Mouse (Mus musculus) liver, postnatal 0 days (tissue): ENCODE measurements around the gene Rnf19b. TPM values are rescaled to one million over a fixed set of nuclear protein-coding genes. Genes with fewer than 3 reads are reported as not detected.
A peak's percentile ranks its signal among the peaks of the same experiment; 100 is the strongest.

Source experiments
- ATAC-seq: fragments of 200-750 bp; cut with Nextera tagmentation; 2 replicates; pipeline ENCODE4 v1.8.0; 2017; ENCODE audit warnings: mild to moderate bottlenecking, moderate library complexity
- DNase-seq: peaks from one replicate; pipeline ENCODE4 v3.0.0-alpha.2; 2016
- H3K27ac ChIP-seq: fragments of 300-500 bp; sonication (generic); 2 replicates; pipeline ENCODE4 v1.5.1; 2014; ENCODE audit warnings: antibody characterized with exemption, moderate library complexity, mild to moderate bottlenecking, low read depth
- H3K27me3 ChIP-seq: fragments of 300-500 bp; sonication (generic); 2 replicates; pipeline ENCODE4 v1.6.1; 2014; ENCODE audit warnings: low read length, control low read depth, mixed read lengths; ENCODE audit not compliant: insufficient read depth
- H3K36me3 ChIP-seq: fragments of 300-500 bp; sonication (generic); replicated peaks from 2 replicates; pipeline ENCODE4 v1.6.1; 2014; ENCODE audit warnings: mild to moderate bottlenecking, control low read depth, low read length, moderate library complexity, mixed read lengths; ENCODE audit not compliant: insufficient read depth
- H3K4me1 ChIP-seq: fragments of 300-500 bp; sonication (generic); 2 replicates; pipeline ENCODE4 v1.6.1; 2014; ENCODE audit warnings: antibody characterized with exemption, mild to moderate bottlenecking, control low read depth; ENCODE audit not compliant: insufficient read depth
- H3K4me2 ChIP-seq: fragments of 300-500 bp; sonication (generic); 2 replicates; pipeline ENCODE4 v1.6.1; 2014; ENCODE audit warnings: low read depth, mild to moderate bottlenecking, low read length, moderate library complexity, mixed read lengths
- H3K4me3 ChIP-seq: fragments of 300-500 bp; sonication (generic); 2 replicates; pipeline ENCODE4 v1.5.1; 2014; ENCODE audit warnings: low read depth, low read length
- H3K9ac ChIP-seq: fragments of 300-500 bp; sonication (generic); replicated peaks from 2 replicates; pipeline ENCODE4 v1.6.1; 2014; ENCODE audit warnings: mild to moderate bottlenecking, moderate library complexity
- H3K9me3 ChIP-seq: fragments of 300-500 bp; sonication (generic); 2 replicates; pipeline ENCODE4 v1.6.1; 2016; ENCODE audit warnings: mild to moderate bottlenecking, control low read depth, low read length, mixed read lengths
- CTCF ChIP-seq: sonication (generic); IDR thresholded peaks from 2 replicates; pipeline ENCODE4 v1.5.1; 2016; ENCODE audit warnings: antibody characterized with exemption, low read depth
- EP300 ChIP-seq: IDR thresholded peaks from 2 replicates; pipeline ENCODE4 v1.6.1; 2016; ENCODE audit warnings: antibody characterized with exemption, low read depth, mild to moderate bottlenecking
- WGBS: fragments of 180-500 bp; shearing (Covaris S2); extraction: QIAGEN DNeasy Blood & Tissue Kit; methylation state at CpG from one replicate; pipeline ENCODE4 v1.1.7; 2014; ENCODE audit not compliant: insufficient replicate concordance; 5-methylcytosine and 5-hydroxymethylcytosine counted together
- polyA plus RNA-seq: library from polyadenylated mRNA; unstranded; fragments of >200 nt; fragmentation: Nextera tagmentation; extraction: Ambion mirVana; gene quantifications from 2 replicates; pipeline ENCODE4 v1.2.1, GENCODE M21; 2015

Gene Rnf19b
- polyA plus RNA-seq, 1 experiment from 2014 or later, result 5.5 TPM

- H3K4me3 ChIP-seq, result no peak overlapping the region
- TF ChIP-seq EP300 (no peak), CTCF (no peak)
- H3K27me3 ChIP-seq, result peaks cover 8% of the 10 kb centered on the region; the same call in 1 of the 2 replicates
- peaks cover 3% of the 10 kb centered on the region; the same call in 1 of the 2 replicates for H3K4me1 ChIP-seq
- H3K9ac ChIP-seq, result no peak overlapping the region
- H3K27ac ChIP-seq, result no peak overlapping the region
- 87% methylated on average over 6 of the region's 6 CpGs for WGBS
- H3K4me2 ChIP-seq, result no peak overlapping the region
- no peaks in the 10 kb centered on the region for H3K9me3 ChIP-seq
- no peaks in the 10 kb centered on the region for H3K36me3 ChIP-seq
- DNase-seq (no peak), ATAC-seq (no peak)
Observed at GRCm38 (mm10) chr4:129110804-129111203, 52.7 kb downstream of the Rnf19b start.

- Histone ChIP-seq H3K4me2 (no peak overlapping the region), H3K27me3 (peaks cover 9% of the 10 kb centered on the region; the same call in 1 of the 2 replicates), H3K27ac (no peak overlapping the region), H3K9me3 (no peaks in the 10 kb centered on the region), H3K9ac (no peak overlapping the region), H3K36me3 (no peaks in the 10 kb centered on the region), H3K4me3 (no peak overlapping the region), H3K4me1 (peaks cover 3% of the 10 kb centered on the region; the same call in 1 of the 2 replicates)
- DNase-seq, result no peak
- ATAC-seq, result peak; percentile 43; the same call in 1 of the 2 replicates
- 54% methylated on average over 11 of the region's 11 CpGs for WGBS
- TF ChIP-seq CTCF, result peak; percentile 48
- TF ChIP-seq EP300, result no peak
Observed at GRCm38 (mm10) chr4:129111350-129111749, 53.3 kb downstream of the Rnf19b start.

- Histone ChIP-seq H3K4me1 (peaks cover 3% of the 10 kb centered on the region; the same call in 1 of the 2 replicates), H3K27me3 (peaks cover 11% of the 10 kb centered on the region; the same call in 1 of the 2 replicates), H3K9ac (no peak overlapping the region), H3K4me3 (no peak overlapping the region), H3K27ac (no peak overlapping the region), H3K9me3 (no peaks in the 10 kb centered on the region), H3K36me3 (no peaks in the 10 kb centered on the region), H3K4me2 (no peak overlapping the region)
- ATAC-seq (no peak), DNase-seq (no peak)
- TF ChIP-seq CTCF, result no peak
- no peak for TF ChIP-seq EP300
- 76% methylated on average over 13 of the region's 13 CpGs for WGBS
Observed at GRCm38 (mm10) chr4:129112231-129112630, 54.2 kb downstream of the Rnf19b start.

- Histone ChIP-seq H3K27me3 (peaks cover 11% of the 10 kb centered on the region; the same call in 1 of the 2 replicates), H3K4me2 (no peak overlapping the region), H3K9ac (no peak overlapping the region), H3K27ac (no peak overlapping the region), H3K4me1 (no peaks in the 10 kb centered on the region), H3K9me3 (no peaks in the 10 kb centered on the region), H3K36me3 (no peaks in the 10 kb centered on the region), H3K4me3 (no peak overlapping the region)
- DNase-seq, result peak; percentile 86
- TF ChIP-seq CTCF, result peak; percentile 98
- no peak for TF ChIP-seq EP300
- peak; percentile 70 for ATAC-seq
- 35% methylated on average over 28 of the region's 28 CpGs for WGBS
Observed at GRCm38 (mm10) chr4:129113083-129113988, 55.3 kb downstream of the Rnf19b start.

GRCm38 (mm10) chr4:129116703-129117102 is 58.6 kb downstream of the Rnf19b start:
- Histone ChIP-seq H3K9ac (no peak overlapping the region), H3K9me3 (no peaks in the 10 kb centered on the region), H3K36me3 (no peaks in the 10 kb centered on the region), H3K27me3 (peaks cover 39% of the 10 kb centered on the region), H3K4me3 (no peak overlapping the region), H3K27ac (no peak overlapping the region), H3K4me2 (no peak overlapping the region), H3K4me1 (0 out of 2 replicates have a peak, but pooled peaks cover 5% of the 10 kb centered on the region)
- no peak for ATAC-seq
- no peak for DNase-seq
- TF ChIP-seq CTCF (no peak), EP300 (no peak)
- 80% methylated on average over 8 of the region's 8 CpGs for WGBS

- H3K4me1 ChIP-seq, result 0 out of 2 replicates have a peak, but pooled peaks cover 5% of the 10 kb centered on the region
- H3K4me2 ChIP-seq, result no peak overlapping the region
- DNase-seq, result no peak
- H3K4me3 ChIP-seq, result no peak overlapping the region
- no peak overlapping the region for H3K27ac ChIP-seq
- H3K36me3 ChIP-seq, result no peaks in the 10 kb centered on the region
- WGBS, result 79% methylated on average over 14 of the region's 14 CpGs
- no peak for ATAC-seq
- no peaks in the 10 kb centered on the region for H3K9me3 ChIP-seq
- TF ChIP-seq CTCF (no peak), EP300 (no peak)
- peaks cover 51% of the 10 kb centered on the region for H3K27me3 ChIP-seq
- H3K9ac ChIP-seq, result no peak overlapping the region
Observed at GRCm38 (mm10) chr4:129117720-129118510, 59.8 kb downstream of the Rnf19b start.
